Mouse (Mus musculus) embryonic facial prominence, embryonic 11.5 days (tissue): ENCODE data around the gene Mroh2a. TPM values are rescaled to one million over a fixed set of nuclear protein-coding genes. Genes with fewer than 3 reads are reported as not detected.

ENCODE experiments used
- ATAC-seq: fragments of 200-750 bp; cut with Nextera tagmentation; replicated peaks from 2 replicates; pipeline ENCODE4 v1.8.0; 2017; ENCODE audit warnings: low read depth; ENCODE audit not compliant: insufficient number of reproducible peaks, low FRiP score, low TSS enrichment
- DNase-seq: peaks from one replicate; pipeline ENCODE4 v3.0.0-alpha.2; 2015; ENCODE audit warnings: low spot score
- H3K27ac ChIP-seq: fragments of 300-500 bp; sonication (generic); replicated peaks from 2 replicates; pipeline ENCODE4 v1.5.1; 2014; ENCODE audit warnings: mild to moderate bottlenecking, low read depth, low read length, control low read depth
- H3K27me3 ChIP-seq: fragments of 300-500 bp; sonication (generic); 2 replicates; pipeline ENCODE4 v1.6.1; 2014; ENCODE audit warnings: mild to moderate bottlenecking, low read length, moderate library complexity, mixed read lengths; ENCODE audit not compliant: control insufficient read depth, insufficient read depth
- H3K36me3 ChIP-seq: fragments of 300-500 bp; sonication (generic); replicated peaks from 2 replicates; pipeline ENCODE4 v1.6.1; 2014; ENCODE audit warnings: low read depth, mild to moderate bottlenecking, low read length, moderate library complexity, mixed read lengths; ENCODE audit not compliant: control insufficient read depth, insufficient read depth
- H3K4me1 ChIP-seq: fragments of 300-500 bp; sonication (generic); 2 replicates; pipeline ENCODE4 v1.6.1; 2014; ENCODE audit warnings: low read length, mixed read lengths; ENCODE audit not compliant: control insufficient read depth, insufficient read depth
- H3K4me2 ChIP-seq: fragments of 300-500 bp; sonication (generic); 2 replicates; pipeline ENCODE4 v1.6.1; 2014; ENCODE audit warnings: low read depth, mild to moderate bottlenecking, control low read depth, low read length, moderate library complexity
- H3K4me3 ChIP-seq: fragments of 300-500 bp; sonication (generic); 2 replicates; pipeline ENCODE4 v1.5.1; 2014; ENCODE audit warnings: low read depth, low read length, control low read depth
- H3K9ac ChIP-seq: fragments of 300-500 bp; sonication (generic); replicated peaks from 2 replicates; pipeline ENCODE4 v1.6.1; 2014; ENCODE audit warnings: mild to moderate bottlenecking, control low read depth, low read length
- H3K9me3 ChIP-seq: fragments of 300-500 bp; sonication (generic); replicated peaks from 2 replicates; pipeline ENCODE4 v1.6.1; 2016; ENCODE audit warnings: mild to moderate bottlenecking, low read length, inconsistent platforms, mixed read lengths; ENCODE audit not compliant: control insufficient read depth
- WGBS: fragments of 180-500 bp; shearing (Covaris S2); extraction: QIAGEN DNeasy Blood & Tissue Kit; methylation state at CpG from one replicate; pipeline ENCODE4 v1.1.7; 2014; 5-methylcytosine and 5-hydroxymethylcytosine counted together
- polyA plus RNA-seq: library from polyadenylated mRNA; unstranded; fragments of >200 nt; fragmentation: Nextera tagmentation; extraction: Ambion mirVana; gene quantifications from 2 replicates; pipeline ENCODE4 v1.2.1, GENCODE M21; 2014

Mroh2a gene
- polyA plus RNA-seq, 1 experiment from 2014 or later: 1.00 TPM

GRCm38 (mm10) chr1:88234248-88234610, 7.4 kb downstream of the Mroh2a start:
- H3K9ac ChIP-seq: no peak overlapping the region
- DNase-seq (no peak), ATAC-seq (no peak)
- WGBS: 70% methylated on average over 4 of the region's 4 CpGs
- no peak overlapping the region for H3K4me3 ChIP-seq
- H3K9me3 ChIP-seq: peaks cover 94% of the 10 kb centered on the region
- H3K27ac ChIP-seq: no peak overlapping the region
- H3K36me3 ChIP-seq: no peaks in the 10 kb centered on the region
- no peaks in the 10 kb centered on the region for H3K27me3 ChIP-seq
- H3K4me1 ChIP-seq: no peaks in the 10 kb centered on the region
- H3K4me2 ChIP-seq: no peak overlapping the region

- no peak overlapping the region for H3K4me3 ChIP-seq
- ATAC-seq (no peak), DNase-seq (no peak)
- WGBS: 46% methylated on average over 5 of the region's 5 CpGs
- peaks cover 95% of the 10 kb centered on the region for H3K9me3 ChIP-seq
- H3K4me2 ChIP-seq: no peak overlapping the region
- no peak overlapping the region for H3K27ac ChIP-seq
- H3K27me3 ChIP-seq: no peaks in the 10 kb centered on the region
- H3K9ac ChIP-seq: no peak overlapping the region
- H3K4me1 ChIP-seq: no peaks in the 10 kb centered on the region
- H3K36me3 ChIP-seq: no peaks in the 10 kb centered on the region
These were observed 7.9 kb downstream of the Mroh2a start for GRCm38 (mm10) chr1:88234646-88235045.

GRCm38 (mm10) chr1:88235046-88235893, 8.5 kb downstream of the Mroh2a start:
- H3K4me1 ChIP-seq: no peaks in the 10 kb centered on the region
- no peak overlapping the region for H3K4me3 ChIP-seq
- H3K27ac ChIP-seq: no peak overlapping the region
- ATAC-seq (0 out of 2 replicates have a peak, but pooled peaks have one; percentile 5), DNase-seq (no peak)
- no peaks in the 10 kb centered on the region for H3K36me3 ChIP-seq
- no peak overlapping the region for H3K4me2 ChIP-seq
- 63% methylated on average over 11 of the region's 11 CpGs for WGBS
- no peaks in the 10 kb centered on the region for H3K27me3 ChIP-seq
- H3K9ac ChIP-seq: no peak overlapping the region
- peaks cover 94% of the 10 kb centered on the region for H3K9me3 ChIP-seq

- ATAC-seq: no peak
- H3K4me3 ChIP-seq: no peak overlapping the region
- H3K27ac ChIP-seq: no peak overlapping the region
- no peaks in the 10 kb centered on the region for H3K27me3 ChIP-seq
- H3K9me3 ChIP-seq: peaks cover 94% of the 10 kb centered on the region
- H3K4me1 ChIP-seq: no peaks in the 10 kb centered on the region
- H3K9ac ChIP-seq: no peak overlapping the region
- no peaks in the 10 kb centered on the region for H3K36me3 ChIP-seq
- 63% methylated on average over 4 of the region's 4 CpGs for WGBS
- H3K4me2 ChIP-seq: no peak overlapping the region
- DNase-seq: no peak
These were observed 9.2 kb downstream of the Mroh2a start for GRCm38 (mm10) chr1:88235894-88236415.

GRCm38 (mm10) chr1:88237311-88237710, 10.5 kb downstream of the Mroh2a start:
- WGBS: 81% methylated on average over 5 of the region's 5 CpGs
- DNase-seq: no peak

GRCm38 (mm10) chr1:88238771-88239170, 12.0 kb downstream of the Mroh2a start:
- H3K36me3 ChIP-seq: no peaks in the 10 kb centered on the region
- no peak overlapping the region for H3K4me3 ChIP-seq
- no peaks in the 10 kb centered on the region for H3K4me1 ChIP-seq
- no peak overlapping the region for H3K4me2 ChIP-seq
- no peak overlapping the region for H3K27ac ChIP-seq
- no peaks in the 10 kb centered on the region for H3K27me3 ChIP-seq
- ATAC-seq: peak; percentile 12; the same call in 1 of the 2 replicates
- 79% methylated on average over 6 of the region's 6 CpGs for WGBS
- H3K9ac ChIP-seq: no peak overlapping the region
- DNase-seq: no peak
- peaks cover 88% of the 10 kb centered on the region for H3K9me3 ChIP-seq

More at GRCm38 (mm10) chr1:88237311-88237710, 10.5 kb downstream of the Mroh2a start:
- H3K9me3 ChIP-seq: peaks cover 89% of the 10 kb centered on the region
- no peak overlapping the region for H3K4me2 ChIP-seq
- H3K27me3 ChIP-seq: no peaks in the 10 kb centered on the region
- no peaks in the 10 kb centered on the region for H3K36me3 ChIP-seq
- no peaks in the 10 kb centered on the region for H3K4me1 ChIP-seq
- H3K9ac ChIP-seq: no peak overlapping the region
- no peak overlapping the region for H3K4me3 ChIP-seq
- no peak for ATAC-seq
- no peak overlapping the region for H3K27ac ChIP-seq

- DNase-seq (no peak), ATAC-seq (no peak)
- Histone ChIP-seq H3K4me2 (no peak overlapping the region), H3K27me3 (no peaks in the 10 kb centered on the region), H3K9me3 (peaks cover 88% of the 10 kb centered on the region), H3K4me3 (no peak overlapping the region), H3K27ac (no peak overlapping the region), H3K9ac (no peak overlapping the region), H3K36me3 (no peaks in the 10 kb centered on the region), H3K4me1 (no peaks in the 10 kb centered on the region)
- 77% methylated on average over 5 of the region's 5 CpGs for WGBS
These were observed 13.3 kb downstream of the Mroh2a start for GRCm38 (mm10) chr1:88240072-88240471.

GRCm38 (mm10) chr1:88240579-88240978, 13.8 kb downstream of the Mroh2a start:
- Histone ChIP-seq H3K27ac (no peak overlapping the region), H3K4me1 (no peaks in the 10 kb centered on the region), H3K4me2 (no peak overlapping the region), H3K9ac (no peak overlapping the region), H3K27me3 (no peaks in the 10 kb centered on the region), H3K36me3 (no peaks in the 10 kb centered on the region), H3K9me3 (peaks cover 88% of the 10 kb centered on the region), H3K4me3 (no peak overlapping the region)
- ATAC-seq: 0 out of 2 replicates have a peak, but pooled peaks have one; percentile 3
- DNase-seq: no peak
- 71% methylated on average over 4 of the region's 4 CpGs for WGBS
